Mouse (Mus musculus) heart, adult 2 months (tissue): ENCODE data around the gene Lima1. TPM values are rescaled to one million over a fixed set of nuclear protein-coding genes. Genes with fewer than 3 reads are reported as not detected.

Experiments used
- DNase-seq, 2 experiments: peaks; one replicate each; pipeline ENCODE4 v3.0.0; 2021
- H3K27ac ChIP-seq: fragments of 200-600 bp; 2 replicates; pipeline ENCODE4 v1.8.1; 2022
- H3K27me3 ChIP-seq: fragments of 200-500 bp; 2 replicates; pipeline ENCODE4 v1.6.1; 2012; ENCODE audit warnings: mild to moderate bottlenecking, low read length, inconsistent platforms, mixed read lengths; ENCODE audit not compliant: control insufficient read depth, insufficient read depth
- H3K36me3 ChIP-seq: fragments of 200-500 bp; 2 replicates; pipeline ENCODE4 v1.6.1; 2012; ENCODE audit warnings: low read length, inconsistent platforms; ENCODE audit not compliant: control insufficient read depth, insufficient read depth
- H3K4me1 ChIP-seq: fragments of 200-500 bp; 2 replicates; pipeline ENCODE4 v1.6.1; 2011; ENCODE audit warnings: low read length; ENCODE audit not compliant: control insufficient read depth, insufficient read depth
- H3K4me3 ChIP-seq: fragments of 200-600 bp; 2 replicates; pipeline ENCODE4 v1.8.1; 2022
- H3K79me2 ChIP-seq: fragments of 200-500 bp; replicated peaks from 2 replicates; pipeline ENCODE4 v1.6.1; 2012; ENCODE audit warnings: mild to moderate bottlenecking, inconsistent platforms, low read length, moderate library complexity, mixed read lengths; ENCODE audit not compliant: control insufficient read depth, insufficient read depth
- H3K9ac ChIP-seq: fragments of 200-500 bp; 2 replicates; pipeline ENCODE4 v1.6.1; 2012; ENCODE audit warnings: low read depth, mild to moderate bottlenecking, control low read depth, inconsistent platforms, low read length, mixed read lengths
- CTCF ChIP-seq: fragments of 200-600 bp; IDR thresholded peaks from 2 replicates; pipeline ENCODE4 v1.8.1; 2022; ENCODE audit warnings: antibody characterized with exemption, mild to moderate bottlenecking, moderate library complexity
- EP300 ChIP-seq: fragments of 200-500 bp; IDR thresholded peaks from 2 replicates; pipeline ENCODE4 v1.6.1; 2011; ENCODE audit warnings: low read depth, low read length, control low read depth; ENCODE audit not compliant: insufficient read depth
- POLR2A ChIP-seq: fragments of 200-500 bp; IDR thresholded peaks from 2 replicates; pipeline ENCODE4 v1.6.1; 2011; ENCODE audit warnings: mild to moderate bottlenecking, low read depth, low read length, control low read depth; ENCODE audit not compliant: insufficient read depth
- WGBS: fragments of 180-500 bp; shearing (Covaris S2); methylation state at CpG from one replicate; pipeline ENCODE4 v1.1.7; 2018; 5-methylcytosine and 5-hydroxymethylcytosine counted together
- intact Hi-C: fragments of 180-260 bp; cut with DNase I; formaldehyde crosslinking; loops from one replicate; pipeline ENCODE4 v1.15.1; 2025
- polyA plus RNA-seq: library from polyadenylated mRNA; depleted of rRNA; stranded (reverse); fragments of >200 nt; gene quantifications from 2 replicates; pipeline ENCODE4 v1.2.3, GENCODE M21; 2012
- total RNA-seq, 2 experiments: library from RNA; stranded (reverse); gene quantifications; 2 replicates each; pipeline ENCODE4 v1.2.3; 2021

The Lima1 gene
- total and polyA plus RNA-seq, 3 experiments: 8.8 to 16.7 (median 15.7) TPM

DNA sequence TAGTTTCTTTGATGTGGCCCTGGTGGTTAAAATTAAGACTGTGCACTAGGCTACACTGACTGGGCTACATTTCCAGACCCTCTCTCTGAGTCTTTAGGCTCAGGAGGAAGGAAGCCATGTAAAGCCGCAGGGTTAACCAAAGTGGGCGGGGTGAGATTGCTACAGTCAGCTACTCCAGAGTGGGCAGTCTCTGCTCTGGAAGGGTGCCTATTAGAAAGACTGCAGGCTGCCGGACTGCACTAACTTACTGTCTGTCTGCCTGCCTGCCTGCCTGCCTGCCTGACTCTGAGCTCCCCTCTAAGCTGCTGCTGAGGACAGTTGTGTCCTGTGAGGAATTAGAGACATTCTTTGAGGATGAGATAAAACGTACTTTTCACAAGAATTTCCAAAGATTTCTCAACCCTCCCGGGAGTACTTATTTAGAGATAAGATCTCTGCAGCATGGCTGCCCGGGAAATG is 72.0 kb downstream of the Lima1 start:
- peak; percentile 42 to 68 for DNase-seq

GRCm38 (mm10) chr15:99801885-99802572 is 73.2 kb downstream of the Lima1 start:
- intact Hi-C loops: loop anchor here (5.0 kb wide), 1 partner anchor 75 kb away; the partner anchor contains the start of gene Lima1
- Histone ChIP-seq H3K27me3 (no peaks in the 10 kb centered on the region), H3K4me3 (no peak overlapping the region), H3K36me3 (peaks cover 24% of the 10 kb centered on the region), H3K9ac (no peak overlapping the region), H3K79me2 (no peaks in the 10 kb centered on the region), H3K4me1 (peaks cover 13% of the 10 kb centered on the region), H3K27ac (peak overlapping the region; percentile 72)
- WGBS: 53% methylated on average over 24 of the region's 24 CpGs
- TF ChIP-seq EP300 (0 out of 2 replicates have a peak, but pooled peaks have one; percentile 32), CTCF (no peak), POLR2A (0 out of 2 replicates have a peak, but pooled peaks have one; percentile 27)
- peak; percentile 39 to 60 for DNase-seq

More for the DNA sequence above, 72.0 kb downstream of the Lima1 start:
- peaks cover 24% of the 10 kb centered on the region for H3K36me3 ChIP-seq
- no peaks in the 10 kb centered on the region for H3K79me2 ChIP-seq
- peak overlapping the region; percentile 72 for H3K27ac ChIP-seq
- 11% methylated on average over 6 of the region's 6 CpGs for WGBS
- peaks cover 13% of the 10 kb centered on the region for H3K4me1 ChIP-seq
- intact Hi-C loops: loop anchor here (5.0 kb wide), 1 partner anchor 74 kb away; the partner anchor contains the start of gene Lima1
- no peak overlapping the region for H3K4me3 ChIP-seq
- H3K9ac ChIP-seq: peak overlapping the region; percentile 45; the same call in 1 of the 2 replicates
- H3K27me3 ChIP-seq: no peaks in the 10 kb centered on the region
- TF ChIP-seq CTCF (0 out of 2 replicates have a peak, but pooled peaks have one; percentile 9), EP300 (no peak)

DNA sequence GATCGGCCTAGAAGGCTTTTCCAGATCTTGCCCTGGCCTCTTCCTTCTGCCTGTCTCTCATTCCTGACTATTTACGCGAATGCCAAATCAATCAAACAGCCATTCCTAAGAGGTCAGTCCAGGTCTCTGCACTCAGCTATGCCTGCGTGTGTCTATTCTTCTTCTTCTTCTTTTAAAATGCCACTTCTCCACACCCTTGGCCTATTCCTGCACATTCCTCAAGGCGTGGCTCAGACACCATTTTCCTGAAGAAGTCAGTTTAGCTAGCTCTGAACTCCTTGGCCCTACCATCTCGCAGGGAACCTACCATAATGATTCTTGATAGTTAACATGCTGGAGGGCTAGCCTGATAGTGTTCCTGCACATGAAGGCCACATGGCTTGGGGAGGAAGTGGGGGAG is 75.5 kb downstream of the Lima1 start:
- intact Hi-C loops: loop anchor here (5.0 kb wide), 1 partner anchor 78 kb away; the partner anchor contains the start of gene Lima1
- H3K27me3 ChIP-seq: no peaks in the 10 kb centered on the region
- no peaks in the 10 kb centered on the region for H3K79me2 ChIP-seq
- peaks cover 13% of the 10 kb centered on the region for H3K4me1 ChIP-seq
- H3K36me3 ChIP-seq: peaks cover 21% of the 10 kb centered on the region
- H3K4me3 ChIP-seq: no peak overlapping the region
- TF ChIP-seq EP300: no peak
- no peak for TF ChIP-seq POLR2A
- TF ChIP-seq CTCF: no peak
- no peak for DNase-seq
- 76% methylated on average over 6 of the region's 6 CpGs for WGBS
- H3K9ac ChIP-seq: no peak overlapping the region
- H3K27ac ChIP-seq: no peak overlapping the region

DNA sequence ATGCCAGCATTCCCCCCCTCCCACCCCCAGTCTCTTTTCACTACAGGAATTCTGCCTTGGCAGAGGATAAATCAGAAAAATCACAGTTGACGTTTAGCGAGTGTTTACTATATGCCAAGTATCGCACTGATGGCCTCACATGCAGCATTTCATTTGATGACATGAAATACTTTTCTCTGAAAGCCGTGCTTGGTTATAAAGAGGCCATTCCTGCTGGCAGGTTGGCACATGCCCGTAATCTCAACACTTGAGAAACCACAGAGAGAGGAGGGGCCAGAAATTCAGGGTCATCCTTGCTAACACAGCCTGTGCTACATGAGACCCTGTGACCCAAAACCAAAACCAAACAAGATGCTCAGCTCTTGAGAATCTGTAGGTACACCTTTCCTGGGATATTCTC is 77.4 kb downstream of the Lima1 start:
- H3K4me3 ChIP-seq: no peak overlapping the region
- no peak for DNase-seq
- peaks cover 5% of the 10 kb centered on the region for H3K4me1 ChIP-seq
- no peak overlapping the region for H3K9ac ChIP-seq
- 71% methylated on average over 5 of the region's 5 CpGs for WGBS
- H3K27ac ChIP-seq: no peak overlapping the region
- H3K27me3 ChIP-seq: no peaks in the 10 kb centered on the region
- intact Hi-C loops: no loop called here
- H3K79me2 ChIP-seq: no peaks in the 10 kb centered on the region
- H3K36me3 ChIP-seq: peaks cover 11% of the 10 kb centered on the region
- TF ChIP-seq EP300 (no peak), CTCF (no peak), POLR2A (no peak)

DNA sequence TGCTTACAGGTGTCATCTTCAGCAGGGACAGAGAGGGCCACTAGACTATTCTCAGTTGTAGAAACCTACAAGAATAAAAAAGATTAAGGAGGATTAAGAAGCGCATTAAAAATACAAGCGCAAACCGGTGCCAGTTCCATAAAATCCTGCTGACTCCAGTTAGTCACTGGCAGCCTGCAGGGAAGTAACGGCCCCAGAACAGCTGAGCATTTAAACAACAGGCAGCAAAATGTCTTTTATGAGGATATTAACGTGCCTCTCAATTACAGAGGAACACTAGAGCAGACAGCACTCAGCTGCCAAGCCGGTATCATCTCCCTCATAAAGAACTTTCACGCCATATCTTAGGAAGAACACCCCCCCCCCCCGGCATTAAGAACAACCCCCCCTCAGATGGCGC is 78.5 kb downstream of the Lima1 start:
- H3K36me3 ChIP-seq: peaks cover 8% of the 10 kb centered on the region
- intact Hi-C loops: no loop called here
- no peak overlapping the region for H3K9ac ChIP-seq
- 82% methylated on average over 9 of the region's 9 CpGs for WGBS
- no peaks in the 10 kb centered on the region for H3K27me3 ChIP-seq
- DNase-seq: no peak
- H3K79me2 ChIP-seq: no peaks in the 10 kb centered on the region
- TF ChIP-seq EP300 (no peak), CTCF (no peak), POLR2A (no peak)
- H3K27ac ChIP-seq: no peak overlapping the region
- H3K4me3 ChIP-seq: no peak overlapping the region
- H3K4me1 ChIP-seq: peaks cover 2% of the 10 kb centered on the region

DNA sequence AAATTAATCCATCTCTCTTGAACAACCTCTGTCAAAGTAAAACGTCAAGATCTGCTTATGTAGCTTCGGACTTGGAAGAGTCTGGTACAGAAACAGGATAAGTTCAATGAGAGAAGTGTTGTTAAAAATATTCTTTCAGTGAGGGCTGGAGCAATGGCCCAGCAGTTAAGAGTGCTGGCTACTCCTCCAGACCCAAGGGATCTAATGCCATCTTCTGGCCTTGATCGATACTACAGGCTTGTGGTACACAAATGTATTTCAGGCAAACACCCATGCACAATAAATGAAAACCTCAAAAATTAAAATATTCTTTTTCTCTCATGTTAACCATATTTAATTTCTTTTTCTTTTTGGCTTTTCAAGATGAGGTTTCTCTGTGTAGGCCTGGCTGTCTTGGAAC is 79.2 kb downstream of the Lima1 start:
- peaks cover 8% of the 10 kb centered on the region for H3K36me3 ChIP-seq
- no peak overlapping the region for H3K27ac ChIP-seq
- intact Hi-C loops: no loop called here
- no peaks in the 10 kb centered on the region for H3K79me2 ChIP-seq
- WGBS: 82% methylated on average over 3 of the region's 3 CpGs
- TF ChIP-seq CTCF: peak; percentile 52
- no peak for TF ChIP-seq POLR2A
- H3K27me3 ChIP-seq: no peaks in the 10 kb centered on the region
- DNase-seq: no peak
- H3K4me1 ChIP-seq: peaks cover 2% of the 10 kb centered on the region
- no peak overlapping the region for H3K4me3 ChIP-seq
- no peak overlapping the region for H3K9ac ChIP-seq
